Mouse (Mus musculus) adrenal gland (tissue): ENCODE data around the gene Irf2bpl.

ENCODE experiments used
- intact Hi-C: fragments of 180-260 bp; cut with DNase I; formaldehyde crosslinking; loops from one replicate; pipeline ENCODE4 v1.15.1; 2025

Gene Irf2bpl

DNA sequence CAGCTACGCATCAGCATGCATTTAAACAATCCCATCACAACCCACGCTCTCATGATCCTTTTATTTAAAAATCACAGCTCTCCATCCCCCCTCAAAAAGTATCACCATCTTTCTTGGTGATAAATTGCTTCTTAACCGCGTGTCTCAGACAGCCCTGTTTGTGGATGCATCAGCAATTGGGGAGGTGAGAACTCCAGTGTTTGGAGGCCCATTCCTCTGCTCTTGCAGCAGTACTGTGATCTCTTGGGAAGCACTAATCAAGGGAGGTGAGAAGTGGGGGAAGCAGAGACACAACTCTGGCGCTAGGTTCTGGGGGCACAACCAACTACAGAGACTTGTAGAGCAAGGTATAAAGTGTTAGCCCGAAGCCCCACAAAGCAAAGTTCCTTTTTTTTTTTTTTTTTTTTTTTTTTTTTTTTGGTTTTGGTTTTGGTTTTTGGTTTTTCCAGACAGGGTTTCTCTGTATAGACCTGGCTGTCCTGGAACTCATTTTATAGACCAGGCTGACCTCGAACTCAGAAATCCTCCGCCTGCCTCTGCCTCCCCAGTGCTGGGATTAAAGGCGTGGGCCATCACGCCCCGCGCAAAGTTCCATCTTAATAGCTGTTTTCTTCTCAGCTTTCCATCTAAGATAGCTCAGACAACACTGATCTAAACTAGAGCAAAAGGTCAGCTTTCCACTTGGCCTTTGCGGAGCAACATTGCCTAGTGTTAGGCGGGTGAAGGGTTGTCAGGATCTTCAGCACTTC lies 3.0 kb upstream of the Irf2bpl start:
- intact Hi-C loops: no loop called here

DNA sequence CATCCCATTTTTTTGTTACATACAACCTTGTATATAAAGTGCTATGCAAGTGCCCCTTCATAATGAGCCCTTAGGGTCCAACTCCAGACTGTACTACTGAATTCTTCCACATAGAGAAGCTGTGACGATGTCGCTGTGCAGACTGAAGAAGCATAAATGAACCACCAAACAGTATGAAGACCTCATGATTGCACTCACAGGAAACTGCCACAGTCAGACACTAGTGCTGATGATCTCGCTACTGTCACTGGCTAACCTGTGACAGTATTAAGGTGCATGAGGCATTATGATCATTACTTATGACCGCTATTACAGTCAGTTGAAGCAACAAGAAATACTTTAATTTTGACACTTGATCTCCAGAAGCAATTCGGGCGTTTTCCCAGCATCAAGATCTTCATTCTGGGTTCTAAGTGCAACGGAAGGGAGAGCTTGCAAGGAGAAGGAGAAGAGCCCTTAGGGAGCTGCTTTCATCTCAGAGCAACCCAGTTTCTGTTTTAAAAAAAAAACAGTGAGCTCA lies 1.9 kb upstream of the Irf2bpl start:
- intact Hi-C loops: no loop called here

DNA sequence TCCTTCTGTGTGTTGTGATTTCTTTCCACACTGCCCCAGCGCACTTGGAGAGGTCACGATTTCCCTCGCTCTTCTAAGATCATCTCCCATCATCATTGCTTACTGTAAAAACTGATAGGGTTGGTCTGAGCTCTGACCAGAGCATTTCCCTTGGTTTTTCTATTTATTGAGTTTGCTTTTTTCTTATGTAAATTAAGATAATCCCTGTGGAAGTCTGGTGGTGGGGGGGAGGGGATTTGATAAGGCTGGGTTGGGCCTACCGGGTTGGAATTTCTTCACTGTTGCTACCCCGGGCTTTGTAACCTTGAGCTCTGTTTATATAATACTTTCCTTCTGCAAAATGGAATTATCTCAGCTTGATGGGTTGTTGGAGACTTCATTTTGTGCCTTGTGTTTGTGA lies 1.1 kb upstream of the Irf2bpl start:
- intact Hi-C loops: loop anchor here (2.0 kb wide), 1 partner anchor 49 kb away; no protein-coding TSS in a partner anchor

DNA sequence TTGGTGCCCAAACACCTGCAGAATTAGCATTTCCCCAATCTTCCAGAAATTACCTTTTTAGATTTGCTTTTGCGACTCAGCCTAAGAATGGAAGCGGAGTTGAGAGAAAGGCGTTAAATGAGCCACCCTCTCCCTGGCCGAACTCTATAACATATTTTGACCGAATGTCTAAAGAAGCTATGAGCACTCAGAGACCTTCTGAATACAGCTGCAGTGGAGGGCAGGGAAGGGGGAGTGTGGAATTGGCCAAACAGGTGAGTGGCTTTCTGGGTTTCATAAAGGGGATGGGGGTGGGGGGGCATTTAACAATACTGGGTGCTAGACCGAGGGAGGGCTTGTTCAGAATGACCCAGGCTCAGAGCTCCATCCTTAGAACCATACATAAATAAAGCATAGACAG lies 738 bp upstream of the Irf2bpl start:
- intact Hi-C loops: loop anchor here (2.0 kb wide), 1 partner anchor 49 kb away; no protein-coding TSS in a partner anchor

DNA sequence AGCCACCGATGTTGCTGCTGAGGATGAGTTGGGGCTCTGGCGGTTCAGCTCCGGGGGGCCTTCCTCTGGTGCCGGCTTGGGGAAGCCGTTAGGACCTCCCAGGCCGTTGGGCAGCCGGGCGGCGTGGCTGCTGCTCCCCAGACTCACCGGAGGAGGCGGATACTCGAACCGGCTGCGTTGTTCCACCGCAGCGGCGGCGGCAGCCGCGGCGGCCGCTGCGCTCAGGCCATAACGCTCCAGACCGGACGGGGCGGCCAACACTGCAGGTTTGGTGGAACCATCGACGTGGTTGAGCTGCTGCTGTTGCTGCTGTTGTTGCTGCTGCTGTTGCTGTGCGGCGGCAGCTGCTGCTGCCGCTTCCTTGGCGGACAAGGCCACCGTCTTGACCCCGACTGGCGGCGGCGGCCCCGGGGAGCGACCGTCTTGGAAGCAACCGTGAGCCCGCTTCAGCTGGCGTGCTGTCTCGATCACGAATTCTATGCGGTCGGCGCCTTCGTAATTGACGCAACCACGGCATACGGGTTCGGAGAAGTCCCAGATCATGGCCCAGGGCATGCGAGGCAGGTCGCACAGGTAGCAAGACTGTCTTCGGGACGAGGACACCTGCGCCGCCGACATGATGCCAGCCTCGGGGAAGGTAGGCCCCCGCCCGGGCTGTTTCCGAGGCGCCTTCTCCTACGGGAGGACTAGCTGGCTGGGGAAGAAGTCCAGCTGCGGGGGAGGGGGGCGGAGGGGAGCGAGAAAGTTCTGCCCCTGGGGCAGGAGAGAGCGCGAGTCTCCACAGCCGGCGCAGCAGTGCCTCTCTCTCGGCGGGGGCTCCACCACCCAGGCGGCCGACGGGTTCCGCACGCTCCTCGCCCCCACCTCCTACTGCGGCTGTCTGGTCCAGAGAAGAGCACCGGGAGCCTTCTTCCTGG lies 1.1 kb downstream of the Irf2bpl start:
- intact Hi-C loops: loop anchor here (2.0 kb wide), 2 partner anchors 47 to 81 kb away; no protein-coding TSS in a partner anchor

DNA sequence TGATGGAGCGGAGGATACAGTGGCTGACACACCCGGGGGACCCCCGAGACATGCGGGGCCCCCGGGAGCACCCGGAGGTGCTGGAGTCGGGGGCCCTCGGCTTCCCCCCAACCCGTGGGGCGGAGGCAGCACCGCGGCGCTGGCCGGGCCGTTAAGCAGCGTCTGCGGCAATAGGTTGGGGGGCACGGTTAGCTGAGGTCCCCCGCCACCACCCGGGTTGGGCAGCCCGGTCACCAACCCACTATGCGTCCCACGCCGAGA lies 1.6 kb downstream of the Irf2bpl start:
- intact Hi-C loops: loop anchor here (2.0 kb wide), 1 partner anchor 80 kb away; no protein-coding TSS in a partner anchor

DNA sequence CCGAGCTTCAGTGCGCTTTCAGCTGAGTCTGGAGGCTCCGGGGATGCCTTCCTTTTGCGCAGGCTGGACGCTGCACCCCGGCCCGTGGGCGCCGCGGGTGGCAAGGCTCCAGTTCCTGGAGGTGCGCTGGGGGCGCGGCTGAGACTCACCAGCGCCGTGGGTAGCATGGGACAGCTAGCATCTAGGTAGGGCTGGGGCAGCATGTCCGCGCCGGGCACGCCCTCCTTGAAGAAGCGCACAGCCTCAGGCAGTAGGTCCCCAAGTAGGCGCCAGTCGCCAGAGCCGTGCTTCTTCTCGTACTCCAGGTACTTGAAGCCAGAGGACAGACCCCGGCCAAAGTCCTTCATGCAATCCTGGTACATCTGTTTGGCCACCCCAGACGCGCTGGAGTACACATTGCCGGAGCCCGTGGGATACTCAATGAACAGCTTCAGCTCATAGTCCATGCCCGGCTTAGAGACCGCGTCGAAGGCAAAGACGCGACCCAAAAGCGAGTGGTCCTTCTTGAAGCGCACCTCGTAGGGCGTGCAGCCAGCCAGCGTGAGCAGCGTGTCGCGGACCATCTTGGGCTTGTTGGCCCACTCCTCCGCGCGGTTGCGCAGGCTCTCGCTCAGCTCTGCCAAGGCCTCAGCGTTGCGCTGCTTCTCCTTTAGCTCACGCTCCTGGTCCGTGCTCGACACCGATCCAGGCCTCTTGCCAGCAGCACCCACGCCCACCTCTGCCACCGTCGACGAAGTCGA lies 2.1 kb downstream of the Irf2bpl start:
- intact Hi-C loops: loop anchor here (2.0 kb wide), 1 partner anchor 80 kb away; no protein-coding TSS in a partner anchor

DNA sequence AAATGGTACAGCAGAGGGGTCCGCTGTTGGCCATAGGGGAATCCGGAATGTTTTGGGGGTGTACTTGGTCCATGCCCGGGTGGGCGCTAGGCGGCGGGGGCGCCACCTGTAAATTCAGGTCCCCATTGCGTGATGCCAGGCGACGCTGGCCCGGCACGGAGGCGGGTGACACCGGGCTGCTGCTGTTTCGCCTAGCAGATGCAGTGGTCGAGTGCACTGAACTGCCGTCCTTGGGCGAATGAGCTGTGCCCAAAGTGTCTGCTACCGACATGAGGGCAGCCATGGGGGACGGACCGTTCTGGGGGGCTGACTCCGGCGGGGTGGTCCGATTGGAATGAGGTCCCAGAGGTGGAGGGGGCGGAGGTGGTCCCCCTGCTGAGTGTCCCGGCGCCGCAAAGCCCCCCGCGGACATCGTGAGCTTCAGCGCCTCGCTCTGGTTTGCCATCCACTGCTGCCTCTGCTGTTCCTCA lies 2.8 kb downstream of the Irf2bpl start:
- intact Hi-C loops: loop anchor here (2.0 kb wide), 1 partner anchor 79 kb away; no protein-coding TSS in a partner anchor

DNA sequence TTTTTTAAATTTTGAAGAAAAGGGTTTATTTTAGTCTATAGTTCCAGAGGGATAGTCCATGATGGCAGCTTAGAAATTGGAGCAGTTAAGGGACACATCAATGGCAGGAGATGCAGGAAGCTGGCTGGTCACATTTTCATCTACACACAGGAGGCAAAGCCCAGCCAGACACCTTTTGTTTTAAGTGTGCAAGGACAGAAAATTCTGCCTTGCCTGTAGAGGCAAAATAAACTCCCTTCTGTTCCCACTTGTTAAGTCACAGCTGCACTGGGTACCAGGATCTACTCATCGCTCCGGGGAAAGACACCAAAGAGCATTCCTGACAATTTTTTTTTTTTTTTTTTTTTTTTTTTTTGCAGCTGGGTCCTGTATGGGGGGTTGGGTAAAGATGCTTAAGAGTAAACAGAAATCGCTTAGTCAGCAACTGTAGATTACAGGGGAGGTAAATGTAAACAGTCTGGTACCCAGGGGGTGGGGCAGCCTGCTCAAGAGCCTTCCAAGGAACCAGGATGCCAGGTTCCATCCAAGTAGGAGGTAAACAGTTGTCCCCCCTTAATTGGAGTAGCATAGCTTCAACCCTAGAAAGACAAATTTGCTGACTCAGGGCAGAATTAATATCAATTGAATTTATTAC lies 4.4 kb downstream of the Irf2bpl start:
- intact Hi-C loops: no loop called here

DNA sequence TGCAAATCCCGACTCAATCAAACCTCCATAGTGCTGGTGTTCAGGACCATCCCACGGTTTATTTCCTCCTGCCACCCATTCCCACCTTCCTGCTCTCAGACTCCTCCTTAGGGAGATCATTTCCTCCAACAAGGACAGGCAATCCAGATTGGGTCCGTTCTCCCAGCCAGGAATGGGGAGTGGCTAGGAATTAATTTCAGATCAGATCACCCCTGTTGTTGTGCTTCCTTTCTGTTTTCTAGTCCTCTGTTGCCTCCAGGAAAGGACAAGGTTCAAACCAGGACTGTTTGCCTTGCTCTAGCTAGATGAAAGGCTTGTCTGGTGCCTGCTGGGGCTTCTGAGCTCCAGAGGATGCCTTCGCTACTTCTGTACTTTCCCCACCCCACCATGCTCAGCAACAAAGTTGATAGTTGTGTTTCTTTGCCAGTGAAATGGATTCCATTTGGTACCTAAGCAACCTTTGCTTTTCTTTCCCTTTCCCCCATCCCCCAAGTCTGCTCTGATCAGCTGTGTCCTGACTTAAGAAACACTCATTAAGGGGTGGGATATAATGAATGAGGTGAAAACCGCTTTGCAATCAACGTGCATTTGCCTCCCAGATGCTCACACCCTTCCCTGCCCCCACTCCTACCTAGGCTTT lies 5.0 kb downstream of the Irf2bpl start:
- intact Hi-C loops: no loop called here

DNA sequence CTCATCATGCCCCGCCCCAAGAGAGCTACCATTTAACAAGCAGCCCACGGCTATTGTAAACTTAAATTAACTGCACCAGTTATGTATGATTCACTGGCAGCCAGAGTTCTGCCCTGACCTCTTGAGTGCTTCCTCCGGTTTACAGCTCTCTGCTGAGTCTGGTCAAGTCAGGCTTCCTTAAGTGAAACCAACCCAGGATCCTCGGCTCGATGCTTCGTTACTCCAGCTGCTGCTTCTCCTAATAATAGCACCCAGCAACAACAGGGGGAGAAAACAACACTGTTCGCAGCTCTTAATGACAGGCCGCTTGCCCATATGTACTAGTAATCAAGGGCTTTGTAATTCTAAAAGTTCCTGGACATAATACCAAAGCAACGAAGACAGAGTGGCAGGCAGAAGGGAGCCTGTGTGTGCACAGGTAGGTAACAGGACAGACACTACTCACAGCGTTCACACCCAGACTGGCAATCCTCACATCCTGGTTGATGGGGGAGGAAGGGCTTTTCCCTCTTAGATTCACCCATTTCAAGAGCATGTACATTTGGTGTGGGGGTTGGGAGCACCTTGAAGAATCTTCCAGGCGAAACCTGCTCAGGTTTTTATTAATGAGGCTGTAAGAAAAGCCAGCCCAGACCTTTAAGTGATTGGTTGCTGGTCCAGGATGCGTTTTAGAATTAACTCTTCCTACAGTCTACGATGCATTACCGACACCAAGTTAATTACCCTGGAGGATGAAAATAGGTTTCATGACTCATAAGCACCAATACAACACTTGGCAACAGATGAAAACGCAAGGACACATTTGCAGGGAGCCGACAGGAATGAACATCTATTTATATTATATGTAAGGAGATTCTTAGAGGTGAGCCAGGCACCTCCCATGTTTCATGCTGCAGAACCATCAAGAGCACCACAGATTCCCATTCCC lies 5.9 kb downstream of the Irf2bpl start:
- intact Hi-C loops: no loop called here

DNA sequence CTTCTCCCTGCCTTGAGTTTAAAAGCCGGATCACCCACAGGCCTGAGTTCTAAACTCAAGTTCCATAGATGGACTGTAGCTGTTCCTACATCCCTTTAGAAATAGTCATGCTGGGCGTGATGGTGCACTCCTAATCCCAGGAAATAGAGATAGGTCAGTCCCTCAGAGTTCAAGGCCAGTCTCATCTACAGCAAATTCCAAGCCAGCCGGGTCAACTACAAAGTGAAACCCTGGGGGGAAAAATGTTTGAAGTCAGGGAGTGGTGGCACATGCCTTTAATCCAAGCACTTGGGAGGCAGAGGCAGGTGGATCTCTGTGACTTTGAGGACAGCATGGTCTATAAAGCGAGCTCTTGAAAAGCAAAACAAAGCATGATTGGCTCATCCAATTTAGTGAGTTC lies 7.6 kb downstream of the Irf2bpl start:
- intact Hi-C loops: no loop called here

DNA sequence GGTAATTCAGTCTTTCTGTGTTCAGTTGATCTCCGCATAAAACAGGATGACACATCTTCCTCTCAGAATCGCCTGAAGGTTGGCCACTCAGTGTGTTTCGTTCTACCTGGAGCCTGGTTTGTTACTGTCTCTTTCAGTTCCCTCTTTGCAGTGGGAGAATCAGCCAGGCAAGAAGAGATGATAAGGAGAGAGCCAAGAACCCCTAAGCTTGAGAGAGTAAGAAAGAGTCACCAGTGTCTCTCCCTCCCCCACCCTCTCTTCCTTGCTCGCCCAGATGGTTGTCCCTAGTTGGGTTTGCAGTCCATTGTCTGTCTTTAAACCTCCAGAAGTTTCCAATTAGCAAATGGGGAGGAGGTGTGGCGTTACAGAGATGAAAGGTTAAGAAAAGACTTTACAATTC lies 8.5 kb downstream of the Irf2bpl start:
- intact Hi-C loops: no loop called here

DNA sequence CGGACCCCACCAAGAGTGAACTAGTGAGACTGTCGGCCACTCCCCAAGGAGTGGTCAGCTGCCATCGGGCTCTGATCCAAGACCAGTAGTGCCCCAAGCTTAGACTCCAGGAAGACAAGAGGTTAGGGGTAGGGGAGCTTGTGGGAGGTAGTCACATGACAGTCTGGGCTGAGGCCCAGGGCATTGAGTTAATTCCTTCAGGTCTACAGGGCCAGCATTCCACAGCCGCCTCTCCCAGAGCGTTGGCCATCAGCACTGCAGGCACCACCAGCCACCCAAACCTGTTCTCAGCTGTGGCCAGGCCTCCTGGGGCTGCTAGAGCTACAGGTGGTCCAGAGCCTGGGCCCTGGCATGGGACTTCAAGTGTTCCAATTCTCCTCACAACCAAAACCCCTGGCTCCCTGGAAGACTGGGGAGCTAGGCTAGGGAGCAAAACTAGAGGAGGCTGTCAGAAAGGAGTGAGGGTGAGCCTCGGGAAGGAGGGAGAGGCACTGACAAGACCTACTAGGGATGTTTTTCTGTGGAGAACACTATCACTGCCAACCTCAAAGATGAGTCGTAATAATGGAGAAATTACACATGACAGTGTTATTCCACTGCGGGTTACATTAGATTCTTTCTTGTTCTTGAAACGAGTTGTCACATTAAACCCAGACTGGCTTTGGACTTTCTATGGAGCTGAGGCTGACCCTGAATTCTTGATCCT lies 12.1 kb downstream of the Irf2bpl start:
- intact Hi-C loops: no loop called here

DNA sequence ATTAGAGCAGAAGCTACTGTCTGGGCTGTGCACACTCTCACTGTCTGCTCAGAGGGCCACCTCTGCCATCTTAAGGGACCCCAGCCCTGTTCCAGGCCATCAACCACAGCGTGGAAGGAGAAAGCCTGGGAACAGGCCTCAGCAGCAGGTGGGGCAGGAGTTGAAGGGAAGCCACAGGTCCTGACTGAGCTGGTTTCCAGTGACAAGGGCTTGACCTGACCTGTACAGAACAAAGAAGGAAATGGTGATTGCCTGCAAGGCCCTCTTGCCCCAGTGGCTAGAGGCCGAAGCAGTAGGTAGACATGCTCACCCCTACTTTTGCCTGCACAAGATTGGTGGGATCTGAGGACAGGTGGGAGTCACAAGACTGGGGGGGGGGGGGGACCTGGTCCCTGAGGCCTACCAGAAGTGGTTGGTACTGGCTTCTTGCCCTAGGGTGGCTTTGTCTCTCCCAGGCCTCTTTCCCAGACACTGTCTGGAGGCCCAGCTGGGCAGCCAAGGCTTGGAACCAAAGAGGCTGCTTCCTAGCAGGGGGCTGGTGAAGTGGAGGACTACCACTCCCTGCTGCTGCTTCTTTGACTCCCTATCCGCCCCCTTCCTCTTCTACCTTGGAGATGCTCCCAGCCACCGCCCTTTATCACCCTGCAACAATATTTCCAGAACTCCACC lies 12.8 kb downstream of the Irf2bpl start:
- intact Hi-C loops: no loop called here

DNA sequence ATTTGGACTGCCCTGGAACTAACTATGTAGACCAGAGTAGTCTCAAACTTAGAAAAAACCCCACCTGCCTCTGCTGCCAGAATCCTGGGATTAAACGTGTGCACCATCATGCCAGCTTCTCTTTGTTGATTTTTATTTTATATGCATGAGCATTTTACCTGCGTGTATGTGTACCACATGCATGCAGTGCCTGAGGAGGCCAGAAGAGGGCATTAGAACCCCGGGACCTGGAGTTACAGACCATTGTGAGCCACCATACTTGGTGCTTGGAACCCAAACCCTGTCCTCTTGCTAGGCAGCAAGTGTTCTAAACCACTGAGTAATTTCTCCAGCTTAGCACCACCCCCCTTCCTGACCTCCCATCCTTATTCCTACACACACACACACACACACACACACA lies 13.6 kb downstream of the Irf2bpl start:
- intact Hi-C loops: no loop called here

DNA sequence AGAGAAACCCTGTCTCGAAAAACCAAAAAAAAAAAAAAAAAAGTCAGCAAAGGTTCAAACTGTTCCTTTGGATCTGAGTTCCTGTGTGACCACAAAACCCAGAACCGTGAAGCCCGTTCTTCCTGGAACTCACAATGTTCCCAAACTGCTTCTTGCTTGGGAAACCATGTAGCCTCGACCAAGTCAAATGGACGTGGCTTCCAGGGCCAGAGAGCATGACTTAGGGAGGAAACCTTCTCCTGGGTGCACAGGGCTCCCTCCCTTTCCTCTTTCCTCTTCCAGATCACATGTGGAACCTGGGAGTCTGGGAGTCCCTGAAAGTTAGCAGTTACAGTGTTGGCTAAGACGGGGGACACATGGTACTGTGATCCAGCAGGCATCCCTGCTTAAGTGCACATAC lies 14.8 kb downstream of the Irf2bpl start:
- intact Hi-C loops: no loop called here
